Mouse (Mus musculus) stomach, embryonic 14.5 days (tissue): ENCODE results near the gene Xkr7. TPM values are rescaled to one million over a fixed set of nuclear protein-coding genes. Genes with fewer than 3 reads are reported as not detected.

Experiments
- ATAC-seq: fragments of 200-750 bp; cut with Nextera tagmentation; 2 replicates; pipeline ENCODE4 v1.8.0; 2017; ENCODE audit warnings: low read depth, moderate TSS enrichment; ENCODE audit not compliant: insufficient number of reproducible peaks, insufficient read depth, low FRiP score
- H3K27ac ChIP-seq: fragments of 300-500 bp; sonication (generic); 2 replicates; pipeline ENCODE4 v1.5.1; 2014; ENCODE audit warnings: mild to moderate bottlenecking, low read length, moderate library complexity, mixed read lengths
- H3K27me3 ChIP-seq: fragments of 300-500 bp; sonication (generic); 2 replicates; pipeline ENCODE4 v1.6.1; 2014; ENCODE audit warnings: low read length, control low read depth, mixed read lengths; ENCODE audit not compliant: control insufficient read depth, insufficient read depth
- H3K36me3 ChIP-seq: fragments of 300-500 bp; sonication (generic); 2 replicates; pipeline ENCODE4 v1.6.1; 2014; ENCODE audit warnings: mild to moderate bottlenecking, control low read depth, low read length, moderate library complexity, mixed read lengths; ENCODE audit not compliant: control insufficient read depth, insufficient read depth
- H3K4me1 ChIP-seq: fragments of 300-500 bp; sonication (generic); 2 replicates; pipeline ENCODE4 v1.6.1; 2014; ENCODE audit warnings: low read length, control low read depth, mixed read lengths; ENCODE audit not compliant: control insufficient read depth, insufficient read depth
- H3K4me2 ChIP-seq: fragments of 300-500 bp; sonication (generic); replicated peaks from 2 replicates; pipeline ENCODE4 v1.6.1; 2014; ENCODE audit warnings: low read depth, low read length, control low read depth
- H3K4me3 ChIP-seq: fragments of 300-500 bp; sonication (generic); 2 replicates; pipeline ENCODE4 v1.5.1; 2014; ENCODE audit warnings: low read depth, low read length, control low read depth
- H3K9ac ChIP-seq: fragments of 300-500 bp; sonication (generic); replicated peaks from 2 replicates; pipeline ENCODE4 v1.6.1; 2014; ENCODE audit warnings: low read depth, mild to moderate bottlenecking, control low read depth, low read length, moderate library complexity, mixed read lengths
- H3K9me3 ChIP-seq: fragments of 300-500 bp; sonication (generic); 2 replicates; pipeline ENCODE4 v1.6.1; 2016; ENCODE audit warnings: low read depth, low read length, control low read depth; ENCODE audit not compliant: control insufficient read depth
- WGBS: fragments of 180-500 bp; shearing (Covaris S2); extraction: QIAGEN DNeasy Blood & Tissue Kit; methylation state at CpG from one replicate; pipeline ENCODE4 v1.1.7; 2014; 5-methylcytosine and 5-hydroxymethylcytosine counted together
- polyA plus RNA-seq: library from polyadenylated mRNA; unstranded; fragments of >200 nt; fragmentation: Nextera tagmentation; extraction: Ambion mirVana; gene quantifications from 2 replicates; pipeline ENCODE4 v1.2.1, GENCODE M21; 2014

Xkr7 gene
- polyA plus RNA-seq, 1 experiment from 2014 or later: not detected

GRCm38 (mm10) chr2:153026052-153026451 lies 5.6 kb upstream of the Xkr7 start:
- Histone ChIP-seq H3K9me3 (no peaks in the 10 kb centered on the region), H3K4me3 (no peak overlapping the region), H3K27ac (no peak overlapping the region), H3K36me3 (no peaks in the 10 kb centered on the region), H3K9ac (no peak overlapping the region), H3K4me1 (no peaks in the 10 kb centered on the region), H3K27me3 (peaks cover 11% of the 10 kb centered on the region), H3K4me2 (no peak overlapping the region)
- 81% methylated on average over 7 of the region's 7 CpGs for WGBS
- ATAC-seq: no peak

GRCm38 (mm10) chr2:153027501-153027900 lies 4.2 kb upstream of the Xkr7 start:
- ATAC-seq: no peak
- Histone ChIP-seq H3K9ac (no peak overlapping the region), H3K27me3 (peaks cover 23% of the 10 kb centered on the region), H3K4me1 (peaks cover 4% of the 10 kb centered on the region; the same call in 1 of the 2 replicates), H3K9me3 (no peaks in the 10 kb centered on the region), H3K4me2 (no peak overlapping the region), H3K36me3 (no peaks in the 10 kb centered on the region), H3K4me3 (no peak overlapping the region), H3K27ac (no peak overlapping the region)
- 43% methylated on average over 4 of the region's 4 CpGs for WGBS

- Histone ChIP-seq H3K4me1 (peaks cover 4% of the 10 kb centered on the region; the same call in 1 of the 2 replicates), H3K27ac (no peak overlapping the region), H3K4me2 (no peak overlapping the region), H3K4me3 (no peak overlapping the region), H3K27me3 (peaks cover 26% of the 10 kb centered on the region), H3K9me3 (no peaks in the 10 kb centered on the region), H3K36me3 (no peaks in the 10 kb centered on the region), H3K9ac (no peak overlapping the region)
- no peak for ATAC-seq
- 21% methylated on average over 4 of the region's 4 CpGs for WGBS
These were observed 1.2 kb upstream of the Xkr7 start for GRCm38 (mm10) chr2:153030422-153030821.

GRCm38 (mm10) chr2:153032083-153032842 lies 611 bp downstream of the Xkr7 start:
- ATAC-seq: peak; percentile 56
- peak overlapping the region; percentile 84 for H3K4me2 ChIP-seq

GRCm38 (mm10) chr2:153032973-153033372 lies 1.3 kb downstream of the Xkr7 start:
- ATAC-seq: no peak
- Histone ChIP-seq H3K9me3 (no peaks in the 10 kb centered on the region), H3K4me3 (0 out of 2 replicates have a peak overlapping the region, but pooled peaks have one; percentile 40), H3K4me2 (no peak overlapping the region), H3K27me3 (peaks cover 26% of the 10 kb centered on the region), H3K27ac (no peak overlapping the region), H3K36me3 (no peaks in the 10 kb centered on the region), H3K9ac (no peak overlapping the region), H3K4me1 (peaks cover 4% of the 10 kb centered on the region; the same call in 1 of the 2 replicates)
- 18% methylated on average over 4 of the region's 4 CpGs for WGBS

More at GRCm38 (mm10) chr2:153032083-153032842, 611 bp downstream of the Xkr7 start:
- no peak overlapping the region for H3K27ac ChIP-seq
- H3K9ac ChIP-seq: no peak overlapping the region
- WGBS: 2% methylated on average over 50 of the region's 58 CpGs
- H3K4me3 ChIP-seq: peak overlapping the region; percentile 40
- peaks cover 26% of the 10 kb centered on the region for H3K27me3 ChIP-seq
- H3K36me3 ChIP-seq: no peaks in the 10 kb centered on the region
- H3K9me3 ChIP-seq: no peaks in the 10 kb centered on the region
- peaks cover 4% of the 10 kb centered on the region; the same call in 1 of the 2 replicates for H3K4me1 ChIP-seq

- WGBS: 68% methylated on average over 5 of the region's 5 CpGs
- H3K9me3 ChIP-seq: no peaks in the 10 kb centered on the region
- no peak overlapping the region for H3K4me2 ChIP-seq
- peaks cover 26% of the 10 kb centered on the region for H3K27me3 ChIP-seq
- H3K36me3 ChIP-seq: no peaks in the 10 kb centered on the region
- no peak overlapping the region for H3K27ac ChIP-seq
- peaks cover 4% of the 10 kb centered on the region; the same call in 1 of the 2 replicates for H3K4me1 ChIP-seq
- H3K4me3 ChIP-seq: no peak overlapping the region
- no peak for ATAC-seq
- H3K9ac ChIP-seq: no peak overlapping the region
These were observed 2.0 kb downstream of the Xkr7 start for GRCm38 (mm10) chr2:153033545-153034230.

GRCm38 (mm10) chr2:153036690-153037089 lies 5.0 kb downstream of the Xkr7 start:
- no peak overlapping the region for H3K4me2 ChIP-seq
- no peaks in the 10 kb centered on the region for H3K9me3 ChIP-seq
- ATAC-seq: no peak
- peaks cover 3% of the 10 kb centered on the region; the same call in 1 of the 2 replicates for H3K4me1 ChIP-seq
- H3K4me3 ChIP-seq: no peak overlapping the region
- no peak overlapping the region for H3K9ac ChIP-seq
- H3K27me3 ChIP-seq: peaks cover 9% of the 10 kb centered on the region
- 31% methylated on average over 2 of the region's 2 CpGs for WGBS
- no peak overlapping the region for H3K27ac ChIP-seq
- no peaks in the 10 kb centered on the region for H3K36me3 ChIP-seq

- no peak overlapping the region for H3K9ac ChIP-seq
- 30% methylated on average over 3 of the region's 3 CpGs for WGBS
These were observed 12.2 kb downstream of the Xkr7 start for GRCm38 (mm10) chr2:153043886-153044285.

More at GRCm38 (mm10) chr2:153043886-153044285, 12.2 kb downstream of the Xkr7 start:
- no peak for ATAC-seq
- Histone ChIP-seq H3K27ac (no peak overlapping the region), H3K9me3 (no peaks in the 10 kb centered on the region), H3K36me3 (no peaks in the 10 kb centered on the region), H3K4me1 (no peaks in the 10 kb centered on the region), H3K4me3 (no peak overlapping the region), H3K27me3 (no peaks in the 10 kb centered on the region), H3K4me2 (no peak overlapping the region)
